ENCODE assay signal across 25 mouse cellular contexts in the genomic region with DNA sequence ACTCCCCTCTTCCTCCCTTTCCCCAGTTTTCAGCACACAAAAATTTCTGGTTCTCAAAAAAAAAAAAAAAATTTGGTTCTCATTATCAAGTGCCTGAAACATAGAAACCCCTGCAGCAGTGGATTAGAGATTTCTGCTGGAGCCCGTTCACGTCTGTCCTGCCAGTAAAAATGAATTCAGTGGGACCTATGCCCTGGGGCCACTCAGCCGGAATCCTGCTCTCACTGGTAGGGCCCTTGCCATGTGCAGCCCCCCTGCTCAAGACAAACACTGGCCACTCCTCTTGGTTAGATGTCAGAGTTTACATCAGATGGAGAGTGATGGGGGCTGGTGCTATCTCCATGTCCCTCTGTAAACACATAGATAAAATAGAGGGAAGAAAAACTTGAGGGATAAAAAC.
DNase-seq lines count a peak whose midpoint lies in the region; ATAC-seq lines count a peak whose summit lies in the region.
"Had no signal": no experiment of that assay in that cellular context is flagged by ENCODE, and none has a peak within 500 bp of the region (broad histone marks: within the 10 kb centered on the region; RNA-seq: fewer than 3 reads in every experiment).

No protein-coding gene starts in this region.

- peaks cover 13% of the 10 kb centered on the region for H3K4me1 ChIP-seq in hindbrain, embryonic 12.5 days
- H3K4me1 ChIP-seq in hindbrain, embryonic 16.5 days (ENCODE audit: control insufficient read depth, insufficient read depth, low read depth, low read length): peaks cover 6% of the 10 kb centered on the region; the same call in 1 of the 2 replicates
- H3K4me1 ChIP-seq in midbrain, embryonic 12.5 days: peaks cover 6% of the 10 kb centered on the region; the same call in 1 of the 2 replicates
- no peaks in the 10 kb centered on the region for H3K4me1 ChIP-seq in midbrain, embryonic 11.5 days (ENCODE audit: control insufficient read depth, insufficient read depth, low read length)
- peaks cover 8% of the 10 kb centered on the region for H3K4me1 ChIP-seq in midbrain, embryonic 15.5 days
- H3K4me1 ChIP-seq: embryonic facial prominence, embryonic 12.5 days; stomach, embryonic 15.5 days had no signal

- no peaks in the 10 kb centered on the region for H3K36me3 ChIP-seq in hindbrain, embryonic 12.5 days
- no peaks in the 10 kb centered on the region for H3K36me3 ChIP-seq in hindbrain, embryonic 16.5 days (ENCODE audit: control insufficient read depth, insufficient read depth, low read length)
- no peaks in the 10 kb centered on the region for H3K36me3 ChIP-seq in midbrain, embryonic 12.5 days
- no peaks in the 10 kb centered on the region for H3K36me3 ChIP-seq in midbrain, embryonic 11.5 days (ENCODE audit: control insufficient read depth, insufficient read depth, low read length)
- no peaks in the 10 kb centered on the region for H3K36me3 ChIP-seq in midbrain, embryonic 15.5 days (replicated peaks)
- H3K36me3 ChIP-seq: embryonic facial prominence, embryonic 12.5 days; stomach, embryonic 15.5 days had no signal

- no peak overlapping the region for H3K9ac ChIP-seq in hindbrain, embryonic 12.5 days
- H3K9ac ChIP-seq in hindbrain, embryonic 16.5 days (ENCODE audit: low read depth, low read length): no peak overlapping the region
- H3K9ac ChIP-seq in midbrain, embryonic 12.5 days (replicated peaks): no peak overlapping the region
- no peak overlapping the region for H3K9ac ChIP-seq in midbrain, embryonic 11.5 days (ENCODE audit: low read length)
- no peak overlapping the region for H3K9ac ChIP-seq in midbrain, embryonic 15.5 days
- H3K9ac ChIP-seq: embryonic facial prominence, embryonic 12.5 days; liver, embryonic 14.5 days; stomach, embryonic 15.5 days had no signal

- H3K4me3 ChIP-seq in hindbrain, embryonic 12.5 days: no peak overlapping the region
- no peak overlapping the region for H3K4me3 ChIP-seq in hindbrain, embryonic 16.5 days (ENCODE audit: low read length)
- no peak overlapping the region for H3K4me3 ChIP-seq in midbrain, embryonic 12.5 days
- no peak overlapping the region for H3K4me3 ChIP-seq in midbrain, embryonic 11.5 days (ENCODE audit: low read depth, low read length)
- H3K4me3 ChIP-seq in midbrain, embryonic 15.5 days: no peak overlapping the region
- H3K4me3 ChIP-seq: embryonic facial prominence, embryonic 12.5 days; stomach, embryonic 15.5 days had no signal

- no peak for ATAC-seq in hindbrain, embryonic 12.5 days (ENCODE audit: low FRiP score)
- ATAC-seq in hindbrain, embryonic 16.5 days: no peak
- 0 out of 2 replicates have a peak, but pooled peaks have one; percentile 38 for ATAC-seq in midbrain, embryonic 12.5 days (ENCODE audit: low FRiP score, low read depth)
- ATAC-seq in midbrain, embryonic 11.5 days (ENCODE audit: low FRiP score): no peak
- no peak for ATAC-seq in midbrain, embryonic 15.5 days (replicated peaks)
- ATAC-seq: forebrain, embryonic 14.5 days; inflammation-experienced regulatory T-cells, adult 6 months had no signal

- no peaks in the 10 kb centered on the region for H3K9me3 ChIP-seq in hindbrain, embryonic 12.5 days (replicated peaks)
- no peaks in the 10 kb centered on the region for H3K9me3 ChIP-seq in hindbrain, embryonic 16.5 days (ENCODE audit: control insufficient read depth, low read length)
- no peaks in the 10 kb centered on the region for H3K9me3 ChIP-seq in midbrain, embryonic 12.5 days
- no peaks in the 10 kb centered on the region for H3K9me3 ChIP-seq in midbrain, embryonic 11.5 days (ENCODE audit: control insufficient read depth, low read length)
- H3K9me3 ChIP-seq in midbrain, embryonic 15.5 days: no peaks in the 10 kb centered on the region
- H3K9me3 ChIP-seq: embryonic facial prominence, embryonic 12.5 days; stomach, embryonic 15.5 days had no signal

- no peak for DNase-seq in midbrain, embryonic 11.5 days (ENCODE audit: low spot score, missing footprints)
- peak; percentile 7 for DNase-seq in NIH3T3 (ENCODE audit: low read depth)
- no peak for DNase-seq in layer of hippocampus, postnatal 14 days (ENCODE audit: low spot score in 2 of 2)
- DNase-seq: adrenal gland, postnatal 25 days; cerebellum, adult 2 months; cerebellum, postnatal 36 days; gastrocnemius, postnatal 14 days; heart, postnatal 36 days; kidney, adult 11 months; kidney, postnatal 14 days; layer of hippocampus, adult 9-11 months; liver; lung, adult 2 months; right cerebral cortex, postnatal 25 days; thymus, adult 18-20 months; thymus, postnatal 25 days had no signal

- H3K27me3 ChIP-seq in hindbrain, embryonic 12.5 days: no peaks in the 10 kb centered on the region
- H3K27me3 ChIP-seq in hindbrain, embryonic 16.5 days (replicated peaks; ENCODE audit: control insufficient read depth, insufficient read depth, low read length): no peaks in the 10 kb centered on the region
- no peaks in the 10 kb centered on the region for H3K27me3 ChIP-seq in midbrain, embryonic 12.5 days
- no peaks in the 10 kb centered on the region for H3K27me3 ChIP-seq in midbrain, embryonic 11.5 days (ENCODE audit: control insufficient read depth, insufficient read depth, low read length)
- no peaks in the 10 kb centered on the region for H3K27me3 ChIP-seq in midbrain, embryonic 15.5 days (replicated peaks)
- H3K27me3 ChIP-seq: embryonic facial prominence, embryonic 12.5 days; stomach, embryonic 15.5 days had no signal

- 45% methylated on average over 3 of the region's 3 CpGs for WGBS in hindbrain, embryonic 12.5 days
- WGBS in hindbrain, embryonic 16.5 days: 32% methylated on average over 3 of the region's 3 CpGs
- 44% methylated on average over 3 of the region's 3 CpGs for WGBS in midbrain, embryonic 12.5 days
- WGBS in midbrain, embryonic 11.5 days: 63% methylated on average over 3 of the region's 3 CpGs
- 28% methylated on average over 3 of the region's 3 CpGs for WGBS in midbrain, embryonic 15.5 days

- no peak overlapping the region for H3K4me2 ChIP-seq in hindbrain, embryonic 12.5 days (replicated peaks)
- no peak overlapping the region for H3K4me2 ChIP-seq in hindbrain, embryonic 16.5 days (ENCODE audit: low read length)
- H3K4me2 ChIP-seq in midbrain, embryonic 12.5 days (replicated peaks): no peak overlapping the region
- H3K4me2 ChIP-seq in midbrain, embryonic 11.5 days: no peak overlapping the region
- H3K4me2 ChIP-seq in midbrain, embryonic 15.5 days: no peak overlapping the region
- H3K4me2 ChIP-seq: embryonic facial prominence, embryonic 12.5 days; stomach, embryonic 15.5 days had no signal

- H3K27ac ChIP-seq in hindbrain, embryonic 12.5 days: peak overlapping the region; percentile 12; the same call in 1 of the 2 replicates
- H3K27ac ChIP-seq in hindbrain, embryonic 16.5 days (ENCODE audit: low read depth, low read length): no peak overlapping the region
- peak overlapping the region; percentile 44 for H3K27ac ChIP-seq in midbrain, embryonic 12.5 days (replicated peaks)
- no peak overlapping the region for H3K27ac ChIP-seq in midbrain, embryonic 11.5 days (ENCODE audit: low read depth, low read length)
- H3K27ac ChIP-seq in midbrain, embryonic 15.5 days: peak overlapping the region; percentile 45; the same call in 1 of the 2 replicates
- H3K27ac ChIP-seq: embryonic facial prominence, embryonic 12.5 days; liver, embryonic 14.5 days; stomach, embryonic 15.5 days had no signal

Comparison
In these comparisons a context has a peak if more than half of its experiments do, and no peak if none do; other contexts are left out.
1. H3K27ac ChIP-seq: peak in hindbrain, embryonic 12.5 days (single experiment), midbrain, embryonic 12.5 days (single experiment) and midbrain, embryonic 15.5 days (single experiment); none in hindbrain, embryonic 16.5 days (single experiment) and midbrain, embryonic 11.5 days (single experiment).